Mouse (Mus musculus) CD8-positive naive resting alpha-beta T cell, adult 57 days (primary cell): ENCODE data around the gene Hibch. TPM values are rescaled to one million over a fixed set of nuclear protein-coding genes. Genes with fewer than 3 reads are reported as not detected.

Source experiments
- total RNA-seq: library from RNA; stranded (reverse); gene quantifications from one replicate; pipeline ENCODE4 v1.2.4, GENCODE M21; 2023

The Hibch gene
- total RNA-seq, result 16.7 TPM

DNA sequence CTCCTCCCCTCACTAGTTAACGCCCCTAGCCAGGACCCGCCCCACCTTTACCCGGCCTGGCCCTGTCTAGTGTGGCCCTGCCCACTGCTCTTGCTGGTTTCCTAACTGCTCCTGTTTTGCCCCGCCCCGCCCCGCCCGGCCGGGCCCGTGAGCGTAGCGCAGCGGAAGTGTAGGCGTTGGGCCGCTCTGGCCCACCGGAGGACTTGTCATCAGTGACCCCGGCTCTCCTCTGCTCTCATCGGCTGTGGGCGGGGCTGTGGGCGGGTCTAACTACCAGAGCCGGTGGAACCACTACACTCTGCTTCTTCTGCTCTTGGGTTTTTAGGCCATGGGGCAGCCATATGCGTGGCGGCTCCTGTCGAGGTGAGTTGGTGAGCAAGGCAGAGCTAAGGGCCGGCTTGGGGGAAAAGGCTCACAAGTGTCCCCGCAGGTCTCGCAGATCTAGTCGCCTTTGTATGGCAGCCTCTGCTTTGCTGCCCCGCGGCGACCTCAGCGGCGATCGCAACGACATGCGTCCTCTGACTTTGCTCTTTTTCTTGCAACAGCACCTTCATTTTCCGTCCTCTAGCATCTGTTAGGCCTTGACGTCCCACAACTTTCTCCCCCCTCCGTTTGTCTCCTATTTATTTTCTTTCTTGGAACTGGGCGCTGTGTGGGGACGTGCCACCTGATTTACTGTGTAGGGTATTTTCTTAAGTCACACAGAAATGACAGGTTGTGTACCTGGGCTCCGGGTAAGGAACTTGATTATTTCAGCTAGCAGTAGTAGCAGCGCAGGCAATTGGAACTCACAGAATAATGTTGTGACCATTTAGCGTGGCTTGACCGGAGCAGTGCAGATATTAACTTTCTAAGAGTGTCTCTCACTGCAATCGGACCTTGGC is at the start of gene Hibch:
Hibch (plus strand) TSS at position 148 of the 884 bp plus-strand sequence.

DNA sequence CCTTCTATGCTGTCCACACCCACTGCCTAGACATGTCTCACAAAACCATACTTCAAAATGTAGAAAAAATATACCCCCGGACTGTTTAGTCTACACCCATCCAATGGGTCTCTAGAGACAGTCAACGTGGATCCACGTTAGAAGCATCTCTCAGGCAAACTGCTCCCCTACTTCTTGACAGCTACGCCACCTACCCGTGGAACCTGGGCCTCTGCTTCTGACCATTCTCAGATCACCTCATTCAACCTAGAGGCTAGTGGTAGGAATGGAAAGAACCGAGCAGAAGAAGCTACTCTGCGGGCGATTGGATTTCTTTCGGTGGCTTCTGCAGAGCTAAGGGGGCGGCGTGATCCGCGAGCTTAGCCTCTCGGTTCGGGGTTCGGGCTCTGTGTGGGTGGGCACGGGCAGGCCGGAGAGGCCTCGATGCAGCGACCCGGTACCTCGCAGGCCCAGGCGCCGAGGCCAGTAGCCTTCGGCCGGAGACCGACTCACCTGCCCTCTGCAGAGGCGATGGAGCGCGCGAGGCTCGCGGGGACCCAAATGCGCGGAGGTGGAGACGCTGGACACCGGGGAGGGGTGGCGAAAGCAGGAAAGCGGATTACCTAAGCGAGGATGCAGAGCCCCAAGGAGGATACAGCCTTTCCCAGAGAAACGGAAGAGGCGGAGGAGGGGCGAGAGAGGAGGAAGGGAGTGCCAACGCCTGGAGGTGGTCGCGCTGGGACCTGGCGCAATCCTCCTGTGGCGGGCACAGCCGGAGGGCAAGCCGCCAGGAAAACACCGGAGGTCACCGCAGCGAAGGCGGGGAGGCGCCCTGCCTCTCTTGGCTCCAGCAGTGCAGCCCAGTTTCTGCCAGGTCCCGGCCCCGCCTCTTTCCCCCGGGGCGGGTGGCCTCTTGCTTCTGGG is 27.6 kb upstream of the Hibch start, which contains the start of gene Inpp1:
Inpp1 (minus strand) TSS at position 779 of the 903 bp plus-strand sequence.

Other genes starting within 250 kb of the Hibch start
- 38.7 TPM for gene Nemp2, start 214.2 kb upstream of the Hibch start, total RNA-seq
- 22.8 TPM for gene Mfsd6, start 117.5 kb upstream of the Hibch start, total RNA-seq
- gene Inpp1, start 27.2 kb upstream of the Hibch start, total RNA-seq, result 59.3 TPM
- 0.64 TPM for gene 1700019D03Rik, start 175.2 kb downstream of the Hibch start, total RNA-seq
- not detected for gene Mstn, start 216.7 kb downstream of the Hibch start, total RNA-seq